Mouse (Mus musculus) small intestine, adult 2 months (tissue): ENCODE results near the gene Gm20388.

Experiments used
- CTCF ChIP-seq: fragments of 200-500 bp; IDR thresholded peaks from 2 replicates; pipeline ENCODE4 v1.5.1; 2012; ENCODE audit warnings: low read depth, mild to moderate bottlenecking, control low read depth, inconsistent platforms, low read length, moderate library complexity, mixed read lengths; ENCODE audit not compliant: insufficient replicate concordance, insufficient read length; ENCODE audit errors: extremely low read depth
- POLR2A ChIP-seq: fragments of 200-500 bp; IDR thresholded peaks from 2 replicates; pipeline ENCODE4 v1.6.1; 2012; ENCODE audit warnings: low read depth, mild to moderate bottlenecking, control low read depth, inconsistent platforms, low read length, moderate library complexity

DNA sequence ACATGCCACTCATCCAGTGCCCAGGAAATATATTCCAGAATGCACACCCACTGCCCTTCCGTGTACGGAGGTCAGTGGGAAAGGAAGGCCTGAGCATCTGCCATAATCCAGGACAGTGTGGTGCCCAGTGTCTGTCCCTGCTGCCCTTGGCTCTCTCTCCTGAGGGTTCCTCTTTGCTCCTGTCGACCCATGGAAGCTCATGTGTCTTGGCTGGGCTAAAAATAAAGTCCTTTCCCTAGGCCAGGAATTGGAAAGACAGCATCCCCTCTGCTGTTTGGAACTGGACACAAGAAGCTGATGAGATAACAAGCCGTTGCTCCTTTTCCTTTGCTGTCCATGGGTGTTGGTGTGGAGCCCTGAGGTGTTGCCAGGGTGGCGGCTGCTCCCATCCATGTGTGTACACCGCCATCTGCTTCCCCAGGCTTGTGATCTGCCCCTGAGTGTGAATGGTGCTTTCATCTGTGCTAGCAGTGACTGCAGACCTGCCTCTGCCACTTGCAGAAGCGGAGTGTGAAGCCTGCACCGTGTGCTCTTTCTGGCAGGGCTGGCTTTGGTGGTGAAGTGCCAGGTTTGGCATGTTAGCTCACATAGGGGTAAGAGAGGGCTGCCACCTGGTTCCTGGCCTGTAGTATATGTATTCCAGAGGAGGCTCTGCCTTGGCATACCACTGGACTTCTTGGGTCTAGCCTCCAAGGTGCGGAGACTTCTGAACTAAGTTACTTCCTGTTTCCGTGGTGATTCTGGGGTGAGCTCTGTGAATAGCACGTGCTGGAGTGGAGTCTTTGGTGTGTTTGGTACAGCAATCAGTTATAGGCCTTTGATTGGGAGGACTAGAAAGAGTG is 4371.3 kb downstream of the Gm20388 start:
- TF ChIP-seq CTCF (no peak), POLR2A (no peak)
